In genomic region chr12:28055518-28056280, GRCm38 (mm10) we compare ENCODE assay signal across 8 mouse cellular contexts.
DNase-seq lines count a peak whose midpoint lies in the region; ATAC-seq and TF ChIP-seq lines count a peak whose summit lies in the region.

No protein-coding gene starts in this region.

- H3K27me3 ChIP-seq in testis, adult 2 months (ENCODE audit: control insufficient read depth, insufficient read depth, low read length): no peaks in the 10 kb centered on the region

- TF ChIP-seq POLR2A in testis, adult 2 months (IDR thresholded peaks at IDR 0.05; ENCODE audit: control insufficient read depth, low read depth, low read length): no peak

- DNase-seq in cerebellum, adult 11-12 months: no peak
- DNase-seq in testis, postnatal 10 days (ENCODE audit: low spot score): no peak
- DNase-seq in layer of hippocampus, postnatal 36 days: peak; percentile 48 to 60
- DNase-seq in right cerebral cortex, postnatal 14 days: peak; percentile 18
- DNase-seq in heart, adult 18-20 months: no peak

- H3K4me1 ChIP-seq in testis, adult 2 months (ENCODE audit: control insufficient read depth, insufficient read depth, low read length): peaks cover 3% of the 10 kb centered on the region

- peak overlapping the region; percentile 47 for H3K4me3 ChIP-seq in testis, adult 2 months (ENCODE audit: control insufficient read depth, low read depth, low read length)

- ATAC-seq in cerebellum, adult (ENCODE audit: insufficient number of reproducible peaks, low FRiP score, low TSS enrichment): peak; percentile 49; the same call in 1 of the 2 replicates
- no peak for ATAC-seq in granulocyte monocyte progenitor cell, adult 5-6 weeks (replicated peaks; ENCODE audit: poor library complexity, severe bottlenecking)

- H3K36me3 ChIP-seq in testis, adult 2 months (ENCODE audit: control insufficient read depth, insufficient read depth, low read length): no peaks in the 10 kb centered on the region

- TF ChIP-seq CTCF in testis, adult 2 months (IDR thresholded peaks at IDR 0.05; ENCODE audit: control insufficient read depth, insufficient read depth, insufficient replicate concordance, low read depth, low read length): no peak

- no peak overlapping the region for H3K27ac ChIP-seq in testis, adult 2 months (ENCODE audit: control insufficient read depth, insufficient read depth, low read depth, low read length)

Comparison
In these comparisons a context has a peak if more than half of its experiments do, and no peak if none do; other contexts are left out.
1. DNase-seq: peak in layer of hippocampus, postnatal 36 days (2 of 2) and right cerebral cortex, postnatal 14 days (single experiment); none in cerebellum, adult 11-12 months (single experiment), testis, postnatal 10 days (single experiment) and heart, adult 18-20 months (0 of 2).